Mouse (Mus musculus) gastrocnemius, adult 2 months (tissue): ENCODE data around the gene Susd5. TPM values are rescaled to one million over a fixed set of nuclear protein-coding genes. Genes with fewer than 3 reads are reported as not detected.
A peak's percentile ranks its signal among the peaks of the same experiment; 100 is the strongest.
"Not testable (repeated sequence)": the region's sequence is repeated elsewhere in the genome, so short reads cannot be mapped to it uniquely, and the experiment has no call there.

Source experiments
- DNase-seq: peaks from one replicate; pipeline ENCODE4 v3.0.0; 2022
- H3K27ac ChIP-seq: fragments of 200-600 bp; 2 replicates; pipeline ENCODE4 v1.8.1; 2022; ENCODE audit warnings: mild to moderate bottlenecking
- H3K4me3 ChIP-seq: fragments of 200-600 bp; 2 replicates; pipeline ENCODE4 v1.8.1; 2022; ENCODE audit warnings: mild to moderate bottlenecking, moderate library complexity
- CTCF ChIP-seq: fragments of 200-600 bp; IDR thresholded peaks from 2 replicates; pipeline ENCODE4 v1.8.1; 2022; ENCODE audit warnings: antibody characterized with exemption, mild to moderate bottlenecking, moderate library complexity
- intact Hi-C: fragments of 180-260 bp; cut with DNase I; formaldehyde crosslinking; loops from one replicate; pipeline ENCODE4 v1.15.1; 2025
- total RNA-seq, 2 experiments: library from RNA; stranded (reverse); gene quantifications; 2 replicates each; pipeline ENCODE4 v1.2.3; 2021

Gene Susd5
- total RNA-seq, 2 experiments from 2014 or later: 0.69 to 1.1 TPM

DNA sequence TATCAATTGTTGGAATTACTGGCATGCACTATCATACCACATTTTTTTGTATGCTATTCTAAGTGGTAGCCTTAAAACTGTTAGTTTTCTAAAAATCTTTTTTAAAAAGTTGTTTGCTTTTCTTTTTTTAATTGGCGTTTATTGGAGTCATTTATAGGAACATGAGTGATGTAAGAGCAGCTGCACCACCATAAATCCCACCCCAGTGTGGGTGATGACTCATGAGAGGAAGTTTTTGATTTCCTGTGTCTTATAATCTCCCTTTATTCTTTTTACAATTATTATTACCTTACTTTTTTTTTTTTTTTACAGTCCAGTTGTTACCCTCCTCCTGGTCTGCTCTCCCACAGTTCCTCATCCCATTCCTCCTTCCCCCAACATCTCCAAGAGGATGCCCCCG lies 37.9 kb downstream of the Susd5 start:
- H3K4me3 ChIP-seq: no peak overlapping the region
- no peak for DNase-seq
- no peak for TF ChIP-seq CTCF
- H3K27ac ChIP-seq: no peak overlapping the region
- intact Hi-C loops: no loop called here

- TF ChIP-seq CTCF: no peak
- Histone ChIP-seq H3K4me3 (no peak overlapping the region), H3K27ac (no peak overlapping the region)
- DNase-seq: no peak
- intact Hi-C loops: no loop called here
Measured at GRCm38 (mm10) chr9:114098716-114099302, 41.9 kb downstream of the Susd5 start.

- TF ChIP-seq CTCF: no peak
- H3K27ac ChIP-seq: no peak overlapping the region
- H3K4me3 ChIP-seq: no peak overlapping the region
- no peak for DNase-seq
- intact Hi-C loops: loop anchor here (10.0 kb wide), 1 partner anchor 365 kb away; the partner anchor contains the start of gene Clasp2
Measured at GRCm38 (mm10) chr9:114110268-114110667, 53.3 kb downstream of the Susd5 start.

DNA sequence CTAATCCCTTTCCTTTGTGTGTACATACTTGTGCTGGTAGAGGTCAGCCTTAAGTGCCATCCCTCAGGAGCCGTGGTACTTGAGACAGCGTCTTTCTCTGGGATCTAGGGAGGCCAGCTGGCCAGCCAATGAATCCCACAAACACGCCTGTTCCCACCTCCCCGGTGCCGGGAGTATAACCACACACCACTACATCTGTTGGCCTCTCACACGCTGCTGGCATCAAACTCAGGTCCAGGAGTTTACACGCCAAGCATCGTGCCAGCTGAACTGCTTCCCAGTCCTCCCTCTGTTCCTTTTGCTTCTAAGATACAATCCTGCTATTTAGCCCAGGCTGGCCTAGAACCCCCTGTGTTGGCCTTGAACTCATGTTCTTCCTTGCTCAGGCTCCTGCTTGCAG lies 54.2 kb downstream of the Susd5 start:
- intact Hi-C loops: loop anchor here (10.0 kb wide), 1 partner anchor 366 kb away; the partner anchor contains the start of gene Clasp2
- Histone ChIP-seq H3K4me3 (no peak overlapping the region), H3K27ac (no peak overlapping the region)
- no peak for TF ChIP-seq CTCF
- DNase-seq: no peak

- DNase-seq: no peak
- no peak overlapping the region for H3K4me3 ChIP-seq
- no peak for TF ChIP-seq CTCF
- no peak overlapping the region for H3K27ac ChIP-seq
- intact Hi-C loops: loop anchor here (10.0 kb wide), 1 partner anchor 367 kb away; the partner anchor contains the start of gene Clasp2
Measured at GRCm38 (mm10) chr9:114112226-114112625, 55.3 kb downstream of the Susd5 start.

- no peak for TF ChIP-seq CTCF
- intact Hi-C loops: loop anchor here (10.0 kb wide), 1 partner anchor 369 kb away; the partner anchor contains the start of gene Clasp2
- DNase-seq: peak; percentile 28
- Histone ChIP-seq H3K4me3 (no peak overlapping the region), H3K27ac (no peak overlapping the region)
Measured at GRCm38 (mm10) chr9:114113911-114114623, 57.1 kb downstream of the Susd5 start.

- not testable (repeated sequence) for H3K27ac ChIP-seq, H3K4me3 ChIP-seq
- peak; percentile 53 for DNase-seq
- TF ChIP-seq CTCF: peak; percentile 84
- intact Hi-C loops: loop anchor here (1.0 to 10.0 kb wide), 2 partner anchors 125 to 372 kb away; partner anchors contain the start of gene Clasp2
Measured at GRCm38 (mm10) chr9:114116672-114117071, 59.7 kb downstream of the Susd5 start.

DNA sequence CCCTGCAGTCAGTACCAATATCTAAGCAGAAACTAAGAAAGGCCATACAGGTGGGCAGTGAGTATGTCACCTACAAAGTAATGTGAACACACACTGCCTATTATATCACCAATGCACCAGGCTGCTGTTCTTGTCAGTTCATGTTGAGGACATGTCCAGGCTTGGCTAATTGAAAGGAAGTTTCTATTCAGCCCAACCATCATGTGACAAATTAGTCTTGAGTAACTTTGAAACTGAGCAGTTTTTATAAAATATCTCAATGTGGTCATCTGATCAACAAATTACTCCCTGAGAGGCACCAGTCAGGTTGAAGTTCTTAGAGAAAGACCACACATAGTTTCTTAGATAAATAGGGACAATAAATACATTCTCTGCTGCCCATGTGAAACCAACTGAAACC lies 65.9 kb downstream of the Susd5 start:
- H3K4me3 ChIP-seq, H3K27ac ChIP-seq, DNase-seq, intact Hi-C loops: not testable (repeated sequence)

GRCm38 (mm10) chr9:114129273-114129835 lies 72.4 kb downstream of the Susd5 start:
- H3K27ac ChIP-seq, H3K4me3 ChIP-seq, intact Hi-C loops, DNase-seq: not testable (repeated sequence)

Other genes starting within 250 kb of the Susd5 start
- gene Ubp1, start 126.2 kb upstream of the Susd5 start, total RNA-seq: 10 to 100 TPM; 19.7 to 20.3 TPM
- 1 to 10 TPM in 1 of 2 experiments, under 1 TPM in 1; 0.43 to 1.1 TPM for gene Fbxl2, start 10.9 kb upstream of the Susd5 start, total RNA-seq